Mouse (Mus musculus) right cerebral cortex, postnatal 36 days (tissue): Measurements from ENCODE around the gene Ankar.

Source experiments
- DNase-seq, 2 experiments: peaks; one replicate each; pipeline ENCODE4 v3.0.0; 2022; ENCODE audit warnings: low spot score in 2 of 2, mixed read lengths in 1 of 2

The Ankar gene

DNA sequence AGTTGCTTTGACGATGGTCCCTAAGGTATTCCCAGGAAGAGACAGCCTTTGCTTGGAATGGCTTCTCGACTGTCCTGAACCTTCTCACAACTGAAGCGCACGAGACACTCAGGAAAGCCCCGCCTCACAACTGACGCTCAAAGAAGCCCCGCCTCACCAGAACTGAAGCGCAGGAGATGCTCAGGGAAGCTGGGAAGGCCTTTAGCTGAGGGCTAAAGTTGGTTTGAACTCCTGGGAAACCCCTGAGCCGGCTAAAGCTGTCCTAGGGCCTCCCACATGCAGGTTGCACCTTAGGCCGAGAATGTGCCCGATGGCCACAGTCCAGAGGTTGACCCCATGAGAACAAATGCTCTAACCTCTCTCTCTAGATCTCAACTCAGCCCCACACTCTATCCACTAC, at the start of gene Ankar:
Gene Ankar, minus strand, starts transcription at position 101 of the 400 bp plus-strand sequence.
- DNase-seq: no peak

DNA sequence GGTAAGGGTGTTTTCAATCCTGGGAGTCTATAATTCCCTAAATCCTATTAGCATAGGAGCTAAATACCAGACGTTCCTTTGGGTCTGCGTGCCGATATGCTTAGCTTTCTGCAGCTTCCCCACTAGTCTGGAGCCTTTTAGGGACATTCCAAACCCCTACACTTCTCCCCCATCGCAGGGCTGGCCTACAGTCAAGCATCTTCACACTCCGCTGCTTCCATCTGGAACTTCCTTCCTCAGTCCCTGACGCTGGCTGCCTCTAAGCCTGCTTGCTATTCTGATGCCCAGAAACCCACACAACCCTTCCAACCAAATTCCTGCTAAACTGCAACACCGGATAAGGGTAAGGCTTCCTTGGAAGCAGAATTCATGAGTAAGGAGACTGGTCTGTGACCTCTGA, 46.0 kb upstream of the Ankar start:
- peak; percentile 60 to 80 for DNase-seq

DNA sequence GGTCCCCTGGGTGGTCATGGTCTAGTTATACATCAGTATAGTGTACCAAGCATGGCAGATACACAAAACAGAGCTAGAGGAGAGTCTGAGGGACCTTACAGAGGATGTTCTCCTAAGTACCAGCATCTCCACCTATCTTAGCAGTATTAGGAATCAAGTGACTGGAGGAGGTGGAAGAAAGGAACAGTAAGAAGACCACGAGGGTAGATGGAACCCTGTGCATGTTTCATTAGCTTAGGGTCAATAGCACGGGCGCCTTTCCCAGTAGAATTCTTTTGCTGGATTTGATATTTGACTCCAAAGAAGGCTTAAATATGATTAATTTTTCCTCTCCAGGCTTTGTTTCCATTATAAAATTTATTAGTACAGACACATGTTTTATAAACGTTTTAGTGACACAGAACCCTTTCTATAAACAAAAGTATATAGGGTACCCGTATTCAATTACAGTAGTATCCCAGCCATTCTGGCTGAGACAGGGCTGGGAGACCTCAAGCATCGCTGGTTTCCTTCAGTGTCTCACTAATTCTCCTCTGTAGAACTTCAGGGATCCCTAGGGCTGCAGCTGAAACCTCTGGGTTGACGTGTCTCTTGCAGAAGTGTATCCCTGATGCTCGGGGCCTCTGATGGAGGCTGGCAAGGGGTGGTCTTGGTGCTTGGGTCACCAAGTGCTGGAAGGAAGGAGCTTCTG, 44.6 kb upstream of the Ankar start:
- DNase-seq: no peak

DNA sequence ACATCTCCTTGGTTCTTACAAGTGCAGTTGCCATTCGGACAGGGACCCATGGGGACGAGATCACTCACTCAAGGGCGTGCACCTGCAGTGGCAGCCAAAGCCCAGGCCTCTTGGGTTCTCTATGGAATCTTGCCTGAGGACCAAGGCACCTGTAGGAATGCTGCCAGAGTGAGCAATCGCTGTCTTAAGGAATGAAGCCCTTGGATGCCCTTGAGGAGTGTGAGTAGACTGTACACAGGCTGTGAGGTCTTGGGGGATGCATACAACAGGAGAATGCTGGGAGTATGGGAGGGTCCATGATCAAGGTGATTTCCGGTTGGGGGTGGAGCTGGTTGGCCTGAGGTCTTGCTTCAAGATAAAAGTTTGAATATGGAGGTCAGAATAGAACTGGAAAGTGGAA, 41.0 kb upstream of the Ankar start:
- no peak for DNase-seq

- peak; percentile 28 to 32 for DNase-seq
These were observed 39.3 kb upstream of the Ankar start for GRCm38 (mm10) chr1:72739681-72740063.

DNA sequence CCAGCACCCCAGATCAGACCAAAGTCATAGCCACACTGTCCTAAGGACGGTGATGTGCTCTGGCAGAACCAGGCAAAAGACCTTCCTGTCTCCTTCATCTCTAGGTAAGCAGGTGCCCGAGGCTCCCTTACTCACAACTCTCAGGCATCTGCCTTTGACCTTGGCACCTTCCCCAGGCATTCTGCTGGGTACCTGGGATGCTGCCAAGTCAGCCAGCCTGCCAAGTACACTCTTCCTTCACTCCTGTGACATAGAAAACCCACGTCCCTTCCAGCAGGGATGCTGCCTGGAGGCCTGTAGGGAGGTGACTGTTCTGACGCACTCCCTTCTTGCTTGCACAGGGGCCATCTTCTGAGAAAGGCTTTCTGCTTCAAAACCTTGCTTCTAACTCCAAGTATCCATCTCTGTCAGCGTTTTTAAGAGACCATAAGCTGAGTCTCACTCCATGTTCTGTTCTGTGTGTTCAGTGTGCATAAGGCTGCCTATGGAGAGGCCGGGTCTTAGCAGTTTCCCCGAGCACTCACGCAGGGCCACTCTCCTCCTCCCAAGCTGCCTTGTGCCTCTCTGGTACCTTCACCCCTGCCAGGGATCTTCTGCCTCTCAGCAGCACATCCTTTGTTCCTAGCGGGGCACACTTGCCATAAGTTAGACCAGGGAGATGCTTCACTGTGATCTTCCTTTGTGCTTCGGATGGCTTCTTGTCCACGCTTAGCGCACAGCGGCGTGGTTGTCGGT, 38.7 kb upstream of the Ankar start:
- peak in 1 of 2 experiments; percentile 15 for DNase-seq

DNA sequence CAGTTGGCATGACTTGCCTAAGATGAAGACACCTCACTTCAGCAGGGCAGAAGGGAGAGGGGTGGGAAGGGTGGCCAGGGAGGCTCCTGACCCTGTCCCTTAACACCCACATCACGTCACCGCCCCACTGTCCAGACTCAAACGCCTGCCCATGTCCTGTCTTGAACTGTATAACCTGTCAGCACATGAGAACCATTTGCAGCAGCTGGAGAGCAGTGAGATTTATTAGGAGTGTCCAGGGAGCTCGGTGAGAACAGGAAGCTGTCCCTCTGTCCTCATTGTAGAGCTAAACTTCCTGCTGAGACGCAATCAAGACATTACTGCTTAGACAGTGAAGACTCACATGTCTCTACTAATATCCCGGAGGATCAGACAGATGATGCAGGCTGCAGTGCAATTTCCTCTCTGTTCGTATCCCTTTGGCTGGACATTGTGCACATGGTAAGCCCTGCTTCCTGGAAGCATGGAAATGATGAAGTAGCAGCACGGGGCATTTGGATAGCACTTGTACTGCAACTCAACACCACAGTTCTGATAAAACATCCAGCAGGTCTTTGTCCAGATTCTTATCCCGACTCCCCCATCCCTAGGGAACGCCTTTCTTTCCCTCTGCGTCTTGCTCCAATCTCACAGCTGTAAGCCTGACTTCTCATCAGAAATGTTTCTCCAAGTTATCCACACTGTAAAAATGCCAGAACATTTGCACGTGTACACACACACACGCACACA, 36.2 kb upstream of the Ankar start:
- DNase-seq: no peak

DNA sequence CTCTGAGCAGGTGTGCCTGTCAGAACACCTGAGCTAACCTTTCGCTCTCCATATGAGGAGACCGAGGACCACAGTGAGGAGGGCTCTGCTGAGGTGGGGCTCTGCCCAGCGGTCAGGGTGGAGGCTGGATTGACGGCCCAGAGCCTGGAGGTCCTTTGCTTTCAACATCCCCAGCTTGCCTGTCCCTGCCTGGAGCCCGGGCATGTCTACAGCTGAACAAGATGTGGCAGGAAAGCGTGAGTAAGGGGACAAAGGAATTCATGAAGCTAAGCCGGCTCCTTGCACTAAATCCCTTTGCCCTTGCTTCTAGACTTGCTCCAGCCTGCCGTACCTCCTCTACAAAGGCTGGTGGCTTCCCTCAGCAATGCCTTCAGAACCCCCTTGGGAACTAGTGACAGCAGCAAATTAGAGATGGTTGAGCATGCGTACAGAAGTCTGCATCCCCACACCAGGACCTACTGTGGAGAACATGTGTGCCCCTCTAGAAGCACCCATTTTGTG, 32.9 kb upstream of the Ankar start:
- DNase-seq: no peak

DNA sequence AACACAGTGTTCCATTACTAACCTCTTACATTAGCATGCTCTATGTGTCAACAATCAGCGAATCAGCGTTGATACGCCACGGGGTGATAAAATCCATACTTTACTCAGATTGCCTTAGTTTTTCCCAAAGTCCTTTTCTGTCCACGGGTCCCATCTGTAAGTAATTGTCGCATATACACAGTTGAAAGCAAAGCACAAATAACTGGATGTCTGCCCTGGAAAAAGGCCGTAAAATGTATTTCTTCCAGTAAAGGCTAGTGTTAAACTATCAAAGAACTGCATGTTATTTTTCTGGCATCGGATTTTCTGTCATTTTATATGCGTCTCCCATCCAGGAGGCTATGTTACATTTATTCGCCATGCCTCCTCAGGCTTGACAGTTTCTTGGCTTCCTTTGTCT, 29.7 kb upstream of the Ankar start:
- DNase-seq: no peak

- no peak for DNase-seq
These were observed 28.4 kb upstream of the Ankar start for GRCm38 (mm10) chr1:72728781-72729180.

DNA sequence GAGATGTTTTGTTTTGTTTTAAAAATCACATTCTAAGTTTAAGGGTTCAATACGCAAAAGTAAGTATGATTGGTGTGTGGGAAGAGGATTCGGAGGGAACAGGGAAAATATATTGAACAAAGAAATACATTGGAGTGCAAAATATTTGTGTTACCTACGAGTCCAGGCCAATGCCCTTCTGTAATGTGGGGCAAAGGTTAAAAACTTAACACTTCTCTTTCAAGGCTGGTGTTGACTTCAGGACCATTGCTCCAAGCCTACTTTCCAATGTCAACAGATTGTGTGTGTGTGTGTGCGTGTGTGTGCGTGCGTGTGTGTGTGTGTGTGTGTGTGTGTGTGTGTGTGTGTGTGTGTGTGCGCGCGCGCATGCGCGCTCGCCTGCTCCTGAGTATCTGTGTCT, 25.6 kb upstream of the Ankar start:
- no peak for DNase-seq

DNA sequence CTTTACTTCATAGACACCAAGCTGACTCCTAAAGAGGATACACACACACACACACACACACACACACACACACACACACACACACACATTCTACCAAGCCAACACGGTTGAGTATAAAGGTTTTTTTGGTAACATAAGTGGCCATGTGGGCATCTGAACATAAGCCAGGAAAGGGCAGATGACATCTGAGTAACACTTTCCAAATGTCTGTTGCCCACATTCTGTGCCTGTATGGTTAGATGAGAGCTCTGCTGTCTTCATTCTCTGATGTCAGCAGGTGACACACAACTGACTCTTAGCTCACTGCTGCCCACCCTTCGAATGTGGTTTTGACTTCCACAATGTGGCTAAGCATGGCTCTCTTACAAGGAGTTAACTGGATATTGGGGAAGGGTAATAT, 24.0 kb upstream of the Ankar start:
- DNase-seq: no peak

- DNase-seq: no peak
These were observed 22.3 kb upstream of the Ankar start for GRCm38 (mm10) chr1:72722646-72723045.

- DNase-seq: no peak
These were observed 19.8 kb upstream of the Ankar start for GRCm38 (mm10) chr1:72720115-72720725.

- no peak for DNase-seq
These were observed 18.5 kb upstream of the Ankar start for GRCm38 (mm10) chr1:72718846-72719245.

DNA sequence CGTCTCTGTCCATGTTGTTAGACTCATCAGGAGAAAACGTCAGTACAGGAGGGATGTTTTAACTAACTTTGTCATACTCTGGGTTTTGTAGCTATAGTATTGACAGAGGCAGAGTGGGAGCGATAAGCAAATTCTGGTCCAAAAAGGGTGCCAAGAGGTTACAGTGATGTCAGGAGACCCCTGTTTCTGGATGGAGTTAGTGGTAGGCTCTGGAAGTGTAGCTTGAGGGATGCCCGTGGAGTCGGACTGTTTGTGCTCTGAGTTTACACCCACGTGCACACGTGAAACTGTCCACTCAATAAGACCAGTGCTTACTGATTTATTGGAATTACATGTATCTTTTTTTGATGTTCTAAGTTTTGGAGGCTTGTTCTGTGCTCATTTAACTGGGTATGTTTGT, 17.2 kb upstream of the Ankar start:
- DNase-seq: no peak

GRCm38 (mm10) chr1:72716926-72717325, 16.5 kb upstream of the Ankar start:
- no peak for DNase-seq

DNA sequence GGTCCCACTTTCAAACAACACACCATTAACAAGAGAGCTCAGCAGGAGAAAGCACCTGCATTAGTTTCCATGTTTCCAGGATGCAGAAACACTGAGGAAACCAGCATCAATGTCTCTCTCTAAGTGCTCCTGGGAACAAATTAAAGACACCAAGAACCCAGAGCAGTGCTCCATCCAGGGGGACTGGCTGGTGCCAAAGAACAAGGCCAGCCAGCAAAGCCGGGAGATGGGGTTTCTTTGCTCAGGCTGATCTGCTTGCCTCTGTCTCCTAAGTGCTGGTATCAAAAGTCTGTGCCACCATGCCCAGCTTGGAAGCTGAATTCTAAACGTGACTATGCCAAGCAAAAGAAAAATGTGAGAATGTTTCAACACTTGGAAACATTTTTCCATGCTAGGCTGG, 16.0 kb upstream of the Ankar start:
- no peak for DNase-seq

DNA sequence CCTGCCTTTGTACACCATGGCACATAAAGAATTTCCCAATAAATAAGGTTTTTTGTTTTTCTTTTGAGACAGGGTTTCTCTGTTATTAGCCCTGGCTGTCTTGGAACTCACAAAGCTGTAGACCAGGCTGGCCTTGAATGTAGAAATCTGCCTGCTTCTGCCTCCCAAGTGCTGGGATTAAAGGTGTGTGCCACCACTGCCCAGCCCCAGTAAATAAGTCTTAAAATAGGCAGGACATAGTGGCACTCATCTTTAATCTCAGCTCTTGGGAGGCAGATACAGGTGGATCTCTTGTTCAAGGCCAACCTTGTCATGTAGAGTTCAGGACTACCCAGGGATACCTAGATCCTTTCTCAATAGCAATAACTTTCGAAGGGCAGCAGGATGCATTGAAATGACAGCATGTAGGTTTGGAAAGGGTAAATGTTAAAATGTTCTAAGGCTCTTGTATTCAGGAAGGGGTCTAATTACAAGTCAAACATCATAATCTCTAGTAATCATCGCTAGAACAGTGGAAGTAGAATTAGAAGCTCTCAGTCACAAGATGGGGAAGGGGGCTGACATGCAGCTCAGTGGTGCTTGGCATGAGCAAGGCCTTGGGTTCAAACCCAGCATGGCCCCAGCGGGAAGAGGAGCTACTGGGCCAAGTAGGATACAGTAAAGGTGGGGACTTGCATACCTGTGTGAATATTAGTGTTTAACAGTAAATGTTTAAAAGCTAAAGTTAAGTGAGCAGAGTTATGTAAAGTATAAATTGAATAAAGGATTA, 15.4 kb upstream of the Ankar start:
- no peak for DNase-seq

- DNase-seq: no peak
These were observed 14.7 kb upstream of the Ankar start for GRCm38 (mm10) chr1:72715065-72715464.

DNA sequence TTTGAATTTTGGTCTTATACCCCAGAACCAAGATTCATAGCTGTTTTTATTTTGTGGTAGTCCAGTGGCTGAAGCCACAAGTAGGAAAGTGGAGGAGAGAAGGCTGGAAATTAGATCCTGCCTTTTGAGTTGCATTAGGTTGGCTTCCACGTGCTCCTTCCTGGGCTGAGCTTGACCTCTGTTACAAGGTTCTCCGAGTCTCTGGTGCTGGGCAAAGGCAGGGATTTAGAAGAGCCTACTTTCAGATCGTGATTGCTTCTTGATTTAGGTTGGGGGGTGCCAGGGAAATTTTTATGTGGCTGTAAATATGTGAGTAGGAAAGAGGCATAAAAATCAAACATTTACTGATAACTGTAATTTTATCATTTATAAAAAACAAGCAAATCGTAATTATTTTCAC, 14.2 kb upstream of the Ankar start:
- no peak for DNase-seq
